ENCODE assay signal across 8 mouse cellular contexts in the genomic region with DNA sequence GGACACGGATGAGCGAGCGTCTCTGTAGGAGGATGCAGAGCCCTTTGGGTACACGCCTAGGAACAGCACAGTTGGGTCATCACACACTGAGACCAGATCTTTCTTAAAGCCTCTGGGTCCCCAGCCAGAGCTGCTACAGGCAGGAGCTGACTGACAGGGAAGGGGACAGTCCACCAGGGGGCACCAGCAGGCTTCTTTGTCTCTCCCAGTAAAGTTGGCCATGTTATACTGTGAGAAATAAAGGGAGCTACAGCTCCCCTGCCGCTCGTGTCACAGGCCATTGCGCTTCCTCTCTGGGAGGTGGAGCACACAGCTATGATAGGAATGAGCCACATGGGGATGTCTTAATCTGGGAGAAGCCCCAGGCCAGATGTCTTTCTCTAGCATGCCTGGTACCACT. TPM values are rescaled to one million over a fixed set of nuclear protein-coding genes. Genes with fewer than 3 reads are reported as not detected.
A peak's percentile ranks its signal among the peaks of the same experiment; 100 is the strongest.
DNase-seq lines count a peak whose midpoint lies in the region; ATAC-seq and TF ChIP-seq lines count a peak whose summit lies in the region.

No protein-coding gene starts in this region.

- ATAC-seq in forebrain, embryonic 14.5 days: peak; percentile 87
- peak; percentile 81 for ATAC-seq in lung, embryonic 14.5 days (ENCODE audit: insufficient read depth)

- H3K36me3 ChIP-seq in E14TG2a.4 (ENCODE audit: insufficient read depth, low read length): no peaks in the 10 kb centered on the region
- H3K36me3 ChIP-seq in forebrain, embryonic 14.5 days (ENCODE audit: control insufficient read depth, insufficient read depth, low read length): peaks cover 6% of the 10 kb centered on the region; the same call in 1 of the 2 replicates
- 0 out of 2 replicates have a peak, but pooled peaks cover 5% of the 10 kb centered on the region for H3K36me3 ChIP-seq in lung, embryonic 14.5 days (ENCODE audit: insufficient read depth)

- H3K4me1 ChIP-seq in E14TG2a.4 (replicated peaks; ENCODE audit: low read depth, low read length): peaks cover 10% of the 10 kb centered on the region
- H3K4me1 ChIP-seq in forebrain, embryonic 14.5 days (ENCODE audit: control insufficient read depth, insufficient read depth, low read length): no peaks in the 10 kb centered on the region
- H3K4me1 ChIP-seq in lung, embryonic 14.5 days (ENCODE audit: insufficient read depth): peaks cover 9% of the 10 kb centered on the region

- peak; percentile 61 for TF ChIP-seq CTCF in E14TG2a.4 (conservative IDR thresholded peaks at IDR 0.05; ENCODE audit: low read length)
- TF ChIP-seq CTCF in lung, embryonic 14.5 days (IDR thresholded peaks at IDR 0.05; ENCODE audit: low read depth): peak; percentile 82

- H3K27me3 ChIP-seq in E14TG2a.4 (ENCODE audit: insufficient read depth, low read length): peaks cover 11% of the 10 kb centered on the region; the same call in 1 of the 2 replicates
- H3K27me3 ChIP-seq in forebrain, embryonic 14.5 days (replicated peaks; ENCODE audit: control insufficient read depth, insufficient read depth, low read length): no peaks in the 10 kb centered on the region
- H3K27me3 ChIP-seq in lung, embryonic 14.5 days (ENCODE audit: insufficient read depth, low read length): no peaks in the 10 kb centered on the region

- 14% methylated on average over 7 of the region's 7 CpGs for WGBS in forebrain, embryonic 14.5 days
- WGBS in lung, embryonic 14.5 days: 15% methylated on average over 7 of the region's 7 CpGs

- peaks cover 3% of the 10 kb centered on the region; the same call in 1 of the 2 replicates for H3K9me3 ChIP-seq in E14TG2a.4 (ENCODE audit: low read length)
- H3K9me3 ChIP-seq in forebrain, embryonic 14.5 days (replicated peaks; ENCODE audit: control insufficient read depth, low read length): no peaks in the 10 kb centered on the region
- H3K9me3 ChIP-seq in lung, embryonic 14.5 days (ENCODE audit: low read depth, low read length): no peaks in the 10 kb centered on the region

- no peak overlapping the region for H3K9ac ChIP-seq in forebrain, embryonic 14.5 days (ENCODE audit: low read length)
- no peak overlapping the region for H3K9ac ChIP-seq in lung, embryonic 14.5 days

- DNase-seq in c-Kit-positive CD71-positive TER-119-positive erythroid progenitor cells, embryonic 14.5 days (ENCODE audit: low spot score): peak; percentile 34
- peak; percentile 93 for DNase-seq in forebrain, embryonic 14.5 days (ENCODE audit: low spot score)
- peak; percentile 92 to 95 for DNase-seq in heart, postnatal 10 days
- DNase-seq in layer of hippocampus, adult 11-12 months (ENCODE audit: low spot score): peak; percentile 93
- DNase-seq in lung, embryonic 14.5 days: peak; percentile 94
- peak; percentile 85 for DNase-seq in ovary, postnatal 36 days (ENCODE audit: low spot score)
- peak; percentile 89 for DNase-seq in thymus, postnatal 14 days

- H3K4me3 ChIP-seq in E14TG2a.4 (replicated peaks; ENCODE audit: low read length): no peak overlapping the region
- H3K4me3 ChIP-seq in forebrain, embryonic 14.5 days (ENCODE audit: low read depth, low read length): no peak overlapping the region
- H3K4me3 ChIP-seq in lung, embryonic 14.5 days (ENCODE audit: low read depth, low read length): no peak overlapping the region

- H3K4me2 ChIP-seq in forebrain, embryonic 14.5 days (ENCODE audit: low read length): no peak overlapping the region
- no peak overlapping the region for H3K4me2 ChIP-seq in lung, embryonic 14.5 days

- intact Hi-C loops in heart, postnatal 10 days (cut with DNase I): loop anchor here (2.0 to 5.0 kb wide), 2 partner anchors 116 to 255 kb away; no protein-coding TSS in a partner anchor

- H3K27ac ChIP-seq in forebrain, embryonic 14.5 days (ENCODE audit: low read depth, low read length): no peak overlapping the region
- no peak overlapping the region for H3K27ac ChIP-seq in lung, embryonic 14.5 days (ENCODE audit: low read depth)

RNA-seq across cellular contexts. Expression of gene Trp53i11, which starts 29.7 kb away (rescaled TPM):
- 95.8 and 113 TPM in 2 replicates for polyA plus RNA-seq in forebrain, embryonic 14.5 days (2014; fragmentation: Nextera tagmentation; extraction: Ambion mirVana)
- 10 to 100 TPM; 77.4 to 80.7 TPM for total RNA-seq in heart, postnatal 10 days (2021)
- 46.7 and 51.1 TPM in 2 replicates for polyA plus RNA-seq in lung, embryonic 14.5 days (2014; fragmentation: Nextera tagmentation; extraction: Ambion mirVana)

Comparison
In these comparisons a context has a peak if more than half of its experiments do, and no peak if none do; other contexts are left out.
1. DNase-seq: peak in every context shown above with its lines; median percentile 94 in lung, embryonic 14.5 days; 94 in heart, postnatal 10 days; 93 in forebrain, embryonic 14.5 days; 93 in layer of hippocampus, adult 11-12 months; 89 in thymus, postnatal 14 days; 85 in ovary, postnatal 36 days; 34 in c-Kit-positive CD71-positive TER-119-positive erythroid progenitor cells, embryonic 14.5 days.